Mouse (Mus musculus) ES-Bruce4 (cell line): ENCODE results near the gene Bmp2. TPM values are rescaled to one million over a fixed set of nuclear protein-coding genes. Genes with fewer than 3 reads are reported as not detected.

ENCODE experiments used
- H3K27ac ChIP-seq: 2 replicates; pipeline ENCODE4 v1.5.1; 2012; ENCODE audit warnings: low read length, inconsistent platforms; ENCODE audit not compliant: insufficient read depth
- H3K27me3 ChIP-seq: 2 replicates; pipeline ENCODE4 v1.6.1; 2012; ENCODE audit warnings: mild to moderate bottlenecking, low read length, inconsistent platforms; ENCODE audit not compliant: control insufficient read depth, poor library complexity, insufficient read depth, severe bottlenecking
- H3K36me3 ChIP-seq: 2 replicates; pipeline ENCODE4 v1.6.1; 2012; ENCODE audit warnings: inconsistent platforms, mild to moderate bottlenecking, low read length, moderate library complexity; ENCODE audit not compliant: control insufficient read depth, poor library complexity, insufficient read depth, severe bottlenecking
- H3K4me1 ChIP-seq: one replicate; pipeline ENCODE4 v1.8.1; 2011; ENCODE audit warnings: low read length; ENCODE audit not compliant: control insufficient read depth, insufficient read depth
- H3K4me3 ChIP-seq: 2 replicates; pipeline ENCODE4 v1.5.1; 2011; ENCODE audit warnings: low read depth, mild to moderate bottlenecking, low read length
- H3K9ac ChIP-seq: 2 replicates; pipeline ENCODE4 v1.6.1; 2012; ENCODE audit warnings: low read depth, mild to moderate bottlenecking, inconsistent platforms; ENCODE audit not compliant: poor library complexity, severe bottlenecking
- H3K9me3 ChIP-seq: replicated peaks from 2 replicates; pipeline ENCODE4 v1.6.1; 2012; ENCODE audit warnings: mild to moderate bottlenecking, low read length, inconsistent platforms; ENCODE audit not compliant: control insufficient read depth, poor library complexity, insufficient read depth, severe bottlenecking
- CTCF ChIP-seq: IDR thresholded peaks from one replicate; pipeline ENCODE4 v1.8.1; 2011; ENCODE audit warnings: low read depth, low read length
- EP300 ChIP-seq: IDR thresholded peaks from 2 replicates; pipeline ENCODE4 v1.6.1; 2011; ENCODE audit warnings: low read depth, low read length; ENCODE audit not compliant: insufficient read depth
- POLR2A ChIP-seq: IDR thresholded peaks from one replicate; pipeline ENCODE4 v1.8.1; 2011; ENCODE audit warnings: low read length; ENCODE audit not compliant: insufficient read depth
- polyA plus RNA-seq: library from polyadenylated mRNA; stranded (reverse); fragments of >200 nt; gene quantifications from 2 replicates; pipeline ENCODE4 v1.2.4, GENCODE M21; 2011; ENCODE audit warnings: low read depth; ENCODE audit not compliant: missing spikeins, insufficient read depth, insufficient read length

Gene Bmp2
- polyA plus RNA-seq, 1 experiment = 0.72 TPM

DNA sequence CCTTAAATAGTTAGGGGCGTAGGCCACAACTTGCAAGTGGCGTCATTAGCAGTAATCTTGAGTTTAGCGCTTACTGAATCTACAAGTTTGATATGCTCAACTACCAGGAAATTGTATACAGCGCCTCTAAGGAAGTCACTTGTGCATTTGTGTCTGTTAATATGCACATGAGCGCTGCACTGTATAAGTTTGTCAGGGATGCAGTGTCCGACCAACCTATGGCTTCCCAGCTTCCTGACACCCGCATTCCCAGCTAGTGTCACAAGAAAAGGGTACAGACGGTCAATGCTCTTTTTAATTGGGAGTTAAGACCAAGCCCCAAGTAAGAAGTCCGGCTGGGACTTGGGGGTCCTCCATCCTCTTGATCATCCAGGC is 1.9 kb downstream of the Bmp2 start:
- Histone ChIP-seq H3K4me3 (peak overlapping the region; percentile 46), H3K4me1 (no peaks in the 10 kb centered on the region), H3K27me3 (peaks cover 23% of the 10 kb centered on the region), H3K27ac (no peak overlapping the region), H3K9me3 (no peaks in the 10 kb centered on the region), H3K36me3 (no peaks in the 10 kb centered on the region), H3K9ac (peak overlapping the region; percentile 25; the same call in 1 of the 2 replicates)
- TF ChIP-seq POLR2A (no peak), CTCF (no peak), EP300 (no peak)

GRCm38 (mm10) chr2:133554286-133555021 is 2.5 kb downstream of the Bmp2 start:
- Histone ChIP-seq H3K9ac (peak overlapping the region; percentile 25), H3K36me3 (no peaks in the 10 kb centered on the region), H3K27ac (no peak overlapping the region), H3K4me3 (peak overlapping the region; percentile 46), H3K9me3 (no peaks in the 10 kb centered on the region), H3K27me3 (peaks cover 23% of the 10 kb centered on the region), H3K4me1 (no peaks in the 10 kb centered on the region)
- TF ChIP-seq EP300 (no peak), CTCF (no peak)

- H3K4me1 ChIP-seq = no peaks in the 10 kb centered on the region
- H3K27ac ChIP-seq = no peak overlapping the region
Measured at GRCm38 (mm10) chr2:133564248-133564886, 12.4 kb downstream of the Bmp2 start.

DNA sequence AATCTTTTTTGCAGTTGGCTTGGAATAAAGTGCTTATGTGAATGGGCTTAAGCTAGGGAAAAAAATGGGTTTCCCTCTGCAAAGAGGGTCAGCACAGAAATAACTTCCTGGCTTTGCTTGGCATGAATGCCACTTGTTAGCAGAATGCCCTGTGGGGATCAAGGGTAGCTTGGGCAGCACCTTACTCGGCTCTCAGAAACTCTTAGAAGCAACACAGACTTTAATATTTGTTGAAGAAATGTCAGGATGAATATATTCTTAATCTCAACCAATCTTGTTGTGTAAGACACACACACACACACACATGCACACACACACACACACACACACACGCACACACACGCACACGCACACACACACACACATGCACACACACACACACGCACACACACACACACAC is 13.5 kb downstream of the Bmp2 start:
- no peak overlapping the region for H3K4me3 ChIP-seq
- no peaks in the 10 kb centered on the region for H3K4me1 ChIP-seq
- H3K27ac ChIP-seq = no peak overlapping the region
- TF ChIP-seq POLR2A = no peak
- TF ChIP-seq EP300 = no peak
- no peak for TF ChIP-seq CTCF
- H3K36me3 ChIP-seq = no peaks in the 10 kb centered on the region
- H3K9me3 ChIP-seq = no peaks in the 10 kb centered on the region
- no peak overlapping the region for H3K9ac ChIP-seq
- H3K27me3 ChIP-seq = peaks cover 2% of the 10 kb centered on the region; the same call in 1 of the 2 replicates

More at GRCm38 (mm10) chr2:133564248-133564886, 12.4 kb downstream of the Bmp2 start:
- Histone ChIP-seq H3K27me3 (peaks cover 2% of the 10 kb centered on the region; the same call in 1 of the 2 replicates), H3K36me3 (no peaks in the 10 kb centered on the region), H3K9ac (no peak overlapping the region), H3K4me3 (no peak overlapping the region), H3K9me3 (no peaks in the 10 kb centered on the region)
- no peak for TF ChIP-seq POLR2A

DNA sequence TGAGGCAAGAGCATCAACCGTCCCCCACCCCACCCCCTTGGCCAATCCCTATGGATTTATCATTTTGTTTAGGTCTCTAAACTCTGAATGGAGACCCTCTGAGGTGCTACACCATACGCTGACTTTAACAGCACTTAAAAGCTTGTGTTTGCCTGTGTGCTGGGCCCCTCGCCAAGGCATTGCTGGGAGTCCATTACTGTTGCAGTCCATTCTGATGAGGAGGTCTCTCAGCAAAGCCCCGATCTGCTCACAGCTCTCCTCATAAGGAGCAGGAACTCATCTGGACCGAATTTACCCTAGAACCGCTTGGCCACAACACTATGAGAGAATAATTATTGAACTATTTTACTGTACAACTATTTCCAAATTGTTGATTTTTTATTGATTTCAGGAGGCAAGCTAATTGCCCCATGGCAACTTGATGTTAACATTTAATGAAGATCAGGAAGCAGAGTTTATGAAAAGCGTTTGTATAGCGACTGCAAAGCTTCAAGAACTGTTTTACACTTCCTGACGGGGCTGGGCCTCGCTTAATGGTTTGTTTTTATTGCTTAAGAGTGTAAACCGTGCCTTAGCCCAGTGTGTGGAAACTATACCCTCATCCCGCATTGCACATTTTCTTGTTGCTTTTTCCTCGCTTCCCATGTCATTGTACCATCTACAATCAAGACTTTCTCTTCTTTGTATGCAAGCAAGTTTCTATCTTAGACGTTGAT is 14.2 kb downstream of the Bmp2 start:
- no peak overlapping the region for H3K9ac ChIP-seq
- H3K27ac ChIP-seq = no peak overlapping the region
- no peaks in the 10 kb centered on the region for H3K9me3 ChIP-seq
- no peaks in the 10 kb centered on the region for H3K36me3 ChIP-seq
- no peak overlapping the region for H3K4me3 ChIP-seq
- no peak for TF ChIP-seq EP300
- TF ChIP-seq CTCF = no peak
- no peak for TF ChIP-seq POLR2A
- H3K27me3 ChIP-seq = peaks cover 2% of the 10 kb centered on the region; the same call in 1 of the 2 replicates
- H3K4me1 ChIP-seq = no peaks in the 10 kb centered on the region
